Mouse (Mus musculus) testis, postnatal 14 days (tissue): ENCODE measurements around the gene Zfp68.
"Not testable (repeated sequence)": the region's sequence is repeated elsewhere in the genome, so short reads cannot be mapped to it uniquely, and the experiment has no call there.

Experiments used
- DNase-seq: peaks from one replicate; pipeline ENCODE4 v3.0.0; 2021; ENCODE audit warnings: low spot score

The Zfp68 gene

DNA sequence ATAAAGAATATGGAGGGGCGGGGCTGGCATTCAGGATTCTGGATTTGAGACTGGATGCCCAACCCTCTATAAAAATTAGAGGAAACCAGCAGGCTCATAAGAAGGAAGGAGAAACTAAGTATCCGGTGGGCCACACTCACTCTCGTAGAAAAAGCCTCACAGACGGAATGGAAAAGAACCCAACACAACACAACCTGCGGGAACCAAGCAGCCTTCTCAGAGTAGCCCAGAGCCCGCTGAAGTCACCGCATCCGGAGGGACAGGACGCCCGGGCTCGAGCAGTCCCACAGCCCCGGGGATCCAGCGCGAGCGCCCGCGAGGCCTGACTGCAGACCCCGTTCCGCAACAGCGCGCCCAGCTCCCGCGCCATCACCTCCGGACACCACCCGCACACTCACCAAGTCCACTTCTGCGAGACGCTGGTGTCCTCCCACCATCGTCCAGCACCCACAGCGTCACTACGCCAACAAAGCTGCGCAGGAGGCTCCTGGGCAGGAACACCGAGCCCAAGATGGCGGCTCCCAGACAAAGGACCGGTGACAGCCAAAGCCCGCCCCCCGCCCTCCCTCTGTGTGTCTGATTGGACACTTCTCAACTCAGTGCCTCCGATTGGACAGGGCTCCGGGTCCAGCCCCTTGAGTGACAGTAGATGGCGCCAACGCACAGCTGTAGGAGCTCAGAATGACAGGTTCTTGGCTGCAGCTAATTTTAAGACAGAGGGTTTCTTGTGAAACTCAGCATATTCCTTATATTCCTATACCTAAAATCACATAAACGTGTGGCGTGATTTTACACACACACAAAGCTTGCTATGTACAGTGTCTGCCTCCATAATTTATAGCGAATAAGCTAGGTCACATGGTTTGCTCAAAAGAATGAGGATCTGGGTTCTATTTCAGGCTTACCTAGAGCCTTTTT lies at the start of gene Zfp68:
Gene Zfp68, minus strand, starts transcription at position 551 of the 918 bp plus-strand sequence.
- peak; percentile 95 for DNase-seq

- DNase-seq = peak; percentile 6
These were observed 39.4 kb upstream of the Zfp68 start for GRCm38 (mm10) chr5:138658922-138659321.

GRCm38 (mm10) chr5:138657854-138658253 lies 38.3 kb upstream of the Zfp68 start:
- DNase-seq = no peak

GRCm38 (mm10) chr5:138657407-138657806 lies 37.8 kb upstream of the Zfp68 start:
- no peak for DNase-seq

GRCm38 (mm10) chr5:138656477-138657156 lies 37.1 kb upstream of the Zfp68 start:
- DNase-seq = no peak

DNA sequence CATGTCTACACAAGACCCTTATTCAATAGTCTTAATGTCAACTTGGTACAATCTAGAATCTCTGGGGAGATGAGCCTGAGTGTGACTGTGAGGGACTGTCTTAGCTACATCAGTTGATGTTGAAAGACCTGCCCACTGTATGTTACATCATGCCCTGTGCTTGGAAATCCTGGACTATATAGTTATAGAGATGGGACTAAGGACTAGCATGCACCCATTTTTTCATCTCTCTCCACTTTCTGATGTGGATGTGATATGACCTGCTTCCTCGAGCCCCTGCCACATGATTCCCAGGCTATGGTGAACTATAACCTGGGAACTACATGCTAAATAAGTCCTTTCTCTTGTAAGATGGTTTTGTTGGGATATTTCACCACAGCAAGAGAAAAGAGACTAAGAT lies 33.4 kb upstream of the Zfp68 start:
- no peak for DNase-seq

DNA sequence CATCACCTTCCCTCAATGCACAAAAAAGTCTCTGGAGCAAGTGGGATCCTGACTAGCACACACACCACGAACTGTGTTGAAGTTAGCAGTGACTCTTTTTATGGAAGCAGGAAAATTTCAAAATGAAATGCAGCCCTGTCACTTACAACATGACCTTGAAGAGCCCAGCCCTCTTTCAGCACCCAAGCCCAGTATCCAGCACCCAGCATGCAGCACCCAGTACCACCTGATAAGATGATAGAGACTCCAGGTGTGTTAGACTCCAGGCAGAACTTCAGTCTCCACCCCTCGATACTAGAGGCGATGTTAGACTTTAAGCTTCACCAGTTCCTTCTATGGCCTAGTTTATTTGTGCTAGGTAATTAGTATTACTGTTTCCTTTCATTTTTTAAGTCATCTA lies 22.2 kb upstream of the Zfp68 start:
- DNase-seq = no peak

DNA sequence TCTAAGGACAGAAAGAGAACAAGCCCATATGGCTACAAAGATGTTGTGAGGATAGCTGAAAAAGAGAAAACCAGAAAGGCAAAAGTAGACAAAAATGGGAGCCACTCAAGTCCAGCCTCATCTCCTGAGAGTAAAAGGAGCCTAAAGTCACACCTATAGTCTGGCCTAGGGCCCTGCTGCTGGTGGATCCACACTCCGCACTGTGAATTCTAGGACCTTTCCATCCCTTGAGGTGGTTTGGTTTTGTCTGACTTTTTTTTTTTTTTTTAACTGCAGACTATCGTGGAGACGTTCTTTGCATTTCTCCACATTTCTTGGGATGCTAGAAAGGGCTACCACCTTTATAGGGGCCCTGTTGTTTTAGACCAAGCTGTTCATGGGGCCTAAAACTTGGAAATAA lies 21.5 kb upstream of the Zfp68 start:
- no peak for DNase-seq

DNA sequence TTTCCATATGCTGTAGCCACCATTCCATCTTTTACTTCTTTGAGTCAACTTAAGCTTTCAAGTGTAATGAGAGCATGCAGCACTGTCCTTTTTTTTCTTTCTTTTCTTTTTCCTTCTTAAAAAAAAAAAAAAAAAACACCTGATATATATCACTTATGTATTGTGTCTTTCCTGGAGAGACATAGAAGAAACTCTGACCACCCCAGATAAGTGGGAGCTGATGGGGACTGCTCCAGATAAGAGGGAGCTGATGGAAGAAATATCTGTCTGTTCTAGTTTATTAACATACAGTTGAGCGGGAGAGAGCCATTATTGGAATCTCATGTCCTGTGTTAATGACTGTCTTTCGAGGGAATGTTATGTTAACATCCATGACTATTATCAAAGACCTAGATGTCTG lies 16.9 kb upstream of the Zfp68 start:
- no peak for DNase-seq

DNA sequence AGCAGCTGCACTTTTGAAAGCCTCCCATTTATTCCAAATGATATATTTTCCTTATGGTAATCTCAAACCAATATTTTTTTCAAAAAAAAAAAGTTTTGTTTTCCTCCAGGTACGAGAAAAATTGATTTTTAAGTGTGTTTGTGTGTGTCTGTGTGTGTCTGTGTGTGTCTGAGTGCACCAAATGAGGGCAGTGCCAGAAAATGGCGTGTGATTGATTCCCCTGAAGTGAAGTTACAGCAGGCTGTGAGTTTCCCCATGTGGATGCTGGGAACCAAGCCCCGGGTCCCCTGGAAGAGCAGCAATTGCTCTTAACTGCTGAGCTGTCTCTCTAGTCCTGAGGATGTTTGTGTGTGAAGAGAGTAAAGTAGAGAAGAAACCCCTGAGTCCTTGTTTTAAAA lies 3.9 kb upstream of the Zfp68 start:
- DNase-seq = no peak

DNA sequence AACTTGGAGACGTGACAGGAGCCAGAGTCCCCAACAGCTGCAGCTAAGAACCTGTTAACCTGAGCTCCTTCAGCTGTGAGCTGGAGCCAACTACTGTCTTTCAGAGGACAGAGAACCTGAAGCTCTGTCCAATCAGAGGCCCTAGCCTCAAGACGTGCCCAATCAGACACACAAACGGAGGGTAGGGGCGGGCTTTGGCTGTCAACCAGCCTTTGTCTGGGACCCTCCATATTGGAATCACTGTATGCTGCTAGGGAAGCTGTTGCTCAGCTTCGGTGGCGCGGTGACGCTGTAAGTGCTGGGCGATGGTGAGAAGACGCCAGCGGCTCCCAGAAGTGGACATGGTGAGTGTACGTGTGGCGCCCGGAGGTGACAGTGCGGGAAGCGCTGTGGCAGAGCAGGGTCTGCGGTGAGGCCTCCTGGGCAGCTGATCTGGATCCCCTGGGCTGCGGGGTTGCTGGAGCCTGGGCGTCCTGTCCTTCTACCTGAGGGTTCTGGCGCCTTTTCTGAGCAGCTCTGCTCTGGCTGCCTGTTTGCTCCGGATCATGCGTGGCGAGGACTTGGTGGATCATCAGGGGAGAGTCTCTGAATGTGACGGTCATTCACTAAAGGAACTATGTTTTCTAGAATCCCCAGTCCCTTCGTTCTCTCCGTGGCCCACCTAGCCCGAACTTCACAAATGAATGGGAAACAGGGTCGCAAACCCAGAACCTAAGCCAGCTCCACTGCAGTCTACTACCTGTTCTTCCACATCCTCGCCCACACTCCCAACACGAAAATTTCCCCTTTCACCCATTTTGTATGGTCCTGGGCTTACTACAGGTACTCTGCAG lies 3.3 kb upstream of the Zfp68 start, which contains the start of gene A430033K04Rik:
Gene A430033K04Rik, plus strand, starts transcription at position 215 of the 833 bp plus-strand sequence.
- peak; percentile 91 for DNase-seq

DNA sequence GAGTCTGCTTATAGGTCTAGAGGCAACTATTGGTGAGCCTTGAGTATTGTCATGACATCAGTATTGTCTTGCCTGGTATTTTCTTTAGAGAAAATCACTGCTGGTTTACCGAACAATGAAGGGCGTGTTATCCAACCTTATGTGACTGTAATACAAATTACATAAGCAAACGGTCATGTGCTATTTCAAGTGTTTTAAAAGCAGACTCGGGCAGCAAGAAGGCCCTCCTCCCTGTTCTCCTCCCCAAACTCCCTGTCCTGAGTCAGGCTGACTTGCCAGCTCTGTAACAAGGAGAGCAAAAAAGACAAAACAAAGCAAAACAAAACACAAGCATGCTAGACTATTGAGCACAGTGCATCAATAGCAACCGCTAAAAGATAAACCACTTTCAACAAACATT lies 1.3 kb upstream of the Zfp68 start:
- no peak for DNase-seq

DNA sequence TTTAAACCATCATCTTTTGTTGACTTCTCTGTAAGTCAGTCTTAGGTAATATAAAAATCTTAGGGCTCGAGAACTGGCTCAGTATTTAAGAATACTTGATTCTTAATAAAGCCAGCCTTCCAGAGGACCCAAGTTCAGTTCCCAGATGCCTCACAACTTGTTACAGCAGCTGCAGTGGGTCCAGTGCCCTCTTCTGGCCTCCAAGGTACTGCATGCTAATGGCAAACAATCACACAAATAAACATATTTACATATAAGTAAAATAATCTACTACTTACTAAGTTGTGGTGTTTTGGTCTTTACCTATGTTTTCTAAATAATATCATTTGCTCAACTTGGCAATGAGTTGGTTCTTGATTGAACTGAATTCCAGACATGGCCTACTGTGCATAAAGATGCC lies 1.2 kb downstream of the Zfp68 start:
- no peak for DNase-seq

DNA sequence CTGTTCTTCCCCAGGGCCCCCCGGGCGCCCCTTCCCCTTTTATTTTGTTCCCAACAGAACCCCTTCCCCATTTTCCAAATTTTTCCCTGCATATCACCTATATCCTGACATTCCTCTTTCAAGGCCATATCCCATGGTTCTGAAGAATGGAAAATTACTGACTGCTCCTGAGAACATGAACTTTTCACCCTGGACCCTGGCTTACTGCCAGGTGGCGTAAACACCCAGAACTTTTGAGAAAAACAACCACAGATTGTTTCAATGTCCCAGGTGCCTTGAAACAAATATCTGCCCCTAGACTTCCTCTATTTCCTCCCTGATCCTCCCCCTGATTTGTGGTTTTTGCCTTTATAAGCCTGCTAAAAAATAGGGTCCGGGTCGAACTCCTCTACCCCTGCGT lies 32.2 kb downstream of the Zfp68 start:
- DNase-seq = no peak

DNA sequence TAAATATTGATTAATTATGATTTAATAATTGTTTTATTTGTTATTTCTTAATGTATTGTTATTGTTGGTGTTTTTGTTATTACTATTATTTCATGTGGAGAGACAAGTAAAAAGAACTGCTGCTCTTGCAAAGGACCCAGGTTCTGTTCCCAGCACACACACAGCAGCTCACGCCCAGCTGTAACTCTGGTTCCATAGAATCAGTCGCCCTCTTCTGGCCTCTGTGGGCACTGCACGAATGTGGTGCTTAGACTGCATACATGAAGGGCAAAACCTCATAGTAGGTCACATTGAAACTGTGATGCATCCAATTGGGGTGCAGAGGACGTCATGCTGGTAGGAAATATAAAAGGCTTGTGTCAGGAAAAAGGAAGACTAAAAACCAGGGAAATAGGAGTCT lies 47.9 kb downstream of the Zfp68 start:
- DNase-seq = no peak

- DNase-seq = not testable (repeated sequence)
These were observed 54.9 kb downstream of the Zfp68 start, which contains the start of gene 1700123K08Rik for GRCm38 (mm10) chr5:138564612-138565011. TSS of gene 1700123K08Rik (minus strand) at chr5:138564712.
